Mouse (Mus musculus) CH12.LX (cell line): Measurements from ENCODE around the gene Smim20. TPM values are rescaled to one million over a fixed set of nuclear protein-coding genes. Genes with fewer than 3 reads are reported as not detected.
A peak's percentile ranks its signal among the peaks of the same experiment; 100 is the strongest.

Experiments
- DNase-seq: peaks from one replicate; pipeline ENCODE4 v3.0.0-alpha.2; 2013; ENCODE audit errors: extremely low read depth
- H3K27ac ChIP-seq: 2 replicates; pipeline ENCODE4 v1.5.1; 2012; ENCODE audit warnings: low read depth, mild to moderate bottlenecking, control low read depth, moderate library complexity; ENCODE audit not compliant: insufficient read depth
- H3K27me3 ChIP-seq: replicated peaks from 2 replicates; pipeline ENCODE3; 2012; ENCODE audit warnings: inconsistent platforms
- H3K36me3 ChIP-seq, 2 experiments: replicated peaks in 1 of 2; 2 replicates each; pipeline versions ENCODE3 to v1.6.1; 2012; ENCODE audit warnings: inconsistent platforms in 1 of 2, low read length in 1 of 2, mild to moderate bottlenecking in 1 of 2, mixed read lengths in 1 of 2, moderate library complexity in 1 of 2; ENCODE audit not compliant: control insufficient read depth in 1 of 2, insufficient read depth in 1 of 2
- H3K4me1 ChIP-seq, 2 experiments: 2 replicates each; pipeline ENCODE4 v1.6.1; 2012; ENCODE audit warnings: inconsistent platforms in 1 of 2, moderate library complexity in 1 of 2; ENCODE audit not compliant: insufficient read depth in 2 of 2, control insufficient read depth in 1 of 2
- H3K4me2 ChIP-seq: 2 replicates; pipeline ENCODE4 v1.6.1; 2012; ENCODE audit warnings: low read depth, mild to moderate bottlenecking, control low read depth; ENCODE audit not compliant: poor library complexity, insufficient read depth, severe bottlenecking
- H3K4me3 ChIP-seq, 3 experiments: fragments of 150-350 bp in 1 of 3; sonication (generic) in 1 of 3; replicated peaks in 1 of 3; 2 replicates each; pipeline versions ENCODE3 to v1.5.1; 2011 to 2012; ENCODE audit warnings: low read depth in 2 of 3, low read length in 2 of 3, mild to moderate bottlenecking in 2 of 3, moderate library complexity in 2 of 3, control low read depth in 1 of 3, improper control_type of control experiment in 1 of 3, inconsistent platforms in 1 of 3, mixed read lengths in 1 of 3; ENCODE audit not compliant: poor library complexity in 1 of 3
- H3K79me2 ChIP-seq: replicated peaks from 2 replicates; pipeline ENCODE4 v1.6.1; 2012; ENCODE audit warnings: mild to moderate bottlenecking, moderate library complexity; ENCODE audit not compliant: control insufficient read depth, poor library complexity, insufficient read depth, severe bottlenecking; ENCODE audit errors: extremely low read depth
- H3K9ac ChIP-seq: 2 replicates; pipeline ENCODE4 v1.6.1; 2012; ENCODE audit warnings: low read depth, mild to moderate bottlenecking, control low read depth, moderate library complexity; ENCODE audit not compliant: insufficient read depth
- H3K9me3 ChIP-seq: replicated peaks from 2 replicates; pipeline ENCODE3; 2012; ENCODE audit warnings: low read length, inconsistent platforms, mixed read lengths
- BHLHE40 ChIP-seq: IDR thresholded peaks from 2 replicates; pipeline ENCODE4 v1.6.1; 2011; ENCODE audit warnings: mild to moderate bottlenecking, low read depth, low read length, improper control_type of control experiment
- CHD1 ChIP-seq: IDR thresholded peaks from 2 replicates; pipeline ENCODE4 v1.6.1; 2012; ENCODE audit warnings: low read depth, low read length, improper control_type of control experiment, inconsistent platforms
- CHD2 ChIP-seq: IDR thresholded peaks from 2 replicates; pipeline ENCODE4 v1.6.1; 2011; ENCODE audit warnings: low read length, improper control_type of control experiment
- ELF1 ChIP-seq: IDR thresholded peaks from 2 replicates; pipeline ENCODE4 v1.6.1; 2014; ENCODE audit warnings: low read depth, mild to moderate bottlenecking, inconsistent platforms, low read length, improper control_type of control experiment
- EP300 ChIP-seq: IDR thresholded peaks from 2 replicates; pipeline ENCODE4 v1.6.1; 2011; ENCODE audit warnings: low read length, improper control_type of control experiment
- GABPA ChIP-seq: IDR thresholded peaks from 2 replicates; pipeline ENCODE4 v1.6.1; 2012; ENCODE audit warnings: low read depth, low read length, improper control_type of control experiment, inconsistent platforms; ENCODE audit not compliant: insufficient replicate concordance
- IRF4 ChIP-seq: IDR thresholded peaks from 2 replicates; pipeline ENCODE4 v1.6.1; 2014; ENCODE audit warnings: low read depth, mild to moderate bottlenecking, inconsistent platforms, low read length, improper control_type of control experiment
- MAX ChIP-seq: IDR thresholded peaks from 2 replicates; pipeline ENCODE4 v1.6.1; 2011; ENCODE audit warnings: low read length, improper control_type of control experiment
- MYC ChIP-seq: IDR thresholded peaks from 2 replicates; pipeline ENCODE4 v1.6.1; 2011; ENCODE audit warnings: low read depth, mild to moderate bottlenecking, improper control_type of control experiment, low read length
- RCOR1 ChIP-seq: conservative IDR thresholded peaks from 2 replicates; pipeline ENCODE4 v1.6.1; 2012; ENCODE audit warnings: low read depth, mild to moderate bottlenecking, inconsistent platforms, low read length, improper control_type of control experiment
- TCF12 ChIP-seq: IDR thresholded peaks from 2 replicates; pipeline ENCODE4 v1.6.1; 2014; ENCODE audit warnings: low read depth, mild to moderate bottlenecking, inconsistent platforms, low read length, improper control_type of control experiment
- USF2 ChIP-seq: conservative IDR thresholded peaks from 2 replicates; pipeline ENCODE4 v1.6.1; 2011; ENCODE audit warnings: low read depth, low read length, improper control_type of control experiment
- dilution Hi-C: fragments of 300-500 bp; cut with MboI; formaldehyde crosslinking; loops from 2 replicates; pipeline ENCODE4 v1.14.3; 2020; ENCODE audit warnings: low sequenced_read_pairs; ENCODE audit not compliant: extremely low pct_unique_long_range_greater_than_20kb, extremely low pct_ligation_motif_present
- in situ Hi-C: fragments of 300-500 bp; cut with MboI; formaldehyde crosslinking; loops from 3 replicates; pipeline ENCODE4 v1.14.3; 2019; ENCODE audit warnings: low sequenced_read_pairs, low pct_ligation_motif_present, low pct_unique_long_range_greater_than_20kb, mixed read lengths
- polyA plus RNA-seq: library from polyadenylated mRNA; unstranded; fragments of >175 nt; gene quantifications from 2 replicates; pipeline ENCODE4 v1.2.1, GENCODE M21; 2012; ENCODE audit warnings: low read depth; ENCODE audit not compliant: insufficient read length
- total RNA-seq, 2 experiments: library from RNA; depleted of rRNA; stranded (reverse); fragments of 300-350 nt in 1 of 2; fragments of >200 nt in 1 of 2; gene quantifications; 2 replicates each; pipeline ENCODE4 v1.2.3; 2012 to 2014

The Smim20 gene
- total and polyA plus RNA-seq, 3 experiments = 52.1 to 93.5 (median 54.3) TPM

DNA sequence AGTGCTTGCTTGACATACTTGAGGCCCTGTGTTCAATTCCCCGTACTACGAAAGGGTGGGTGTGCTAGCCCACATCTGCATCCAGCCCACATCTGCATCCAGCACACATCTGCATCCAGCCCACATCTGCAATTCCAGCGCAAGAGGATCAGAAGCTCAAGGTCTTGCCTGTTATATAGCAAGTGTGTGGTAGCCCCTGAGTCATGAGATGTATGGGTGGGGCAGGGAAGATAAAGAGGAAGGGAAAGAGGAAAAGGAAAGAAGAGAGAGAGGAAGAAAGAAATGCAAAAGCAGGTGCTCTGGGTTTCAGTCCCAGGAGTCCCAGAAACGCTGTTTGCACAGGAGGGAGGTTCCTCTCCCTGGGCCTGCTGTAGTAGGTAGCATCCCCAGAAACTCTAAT lies 15.6 kb downstream of the Smim20 start:
- no peaks in the 10 kb centered on the region for H3K79me2 ChIP-seq
- H3K9ac ChIP-seq = no peak overlapping the region
- TF ChIP-seq EP300 (peak; percentile 52; the same call in 1 of the 2 replicates), IRF4 (peak; percentile 47; the same call in 1 of the 2 replicates), BHLHE40 (no peak)
- in situ Hi-C loops = no loop called here
- dilution Hi-C loops = no loop called here
- H3K27ac ChIP-seq = no peak overlapping the region
- peaks cover 18 to 31% of the 10 kb centered on the region in 2 experiments for H3K36me3 ChIP-seq
- peak; percentile 44 for DNase-seq
- peaks cover 2% of the 10 kb centered on the region for H3K9me3 ChIP-seq
- H3K4me3 ChIP-seq = no peak overlapping the region
- peaks cover 17 to 44% of the 10 kb centered on the region in 2 experiments for H3K4me1 ChIP-seq
- no peaks in the 10 kb centered on the region for H3K27me3 ChIP-seq
- no peak overlapping the region for H3K4me2 ChIP-seq

DNA sequence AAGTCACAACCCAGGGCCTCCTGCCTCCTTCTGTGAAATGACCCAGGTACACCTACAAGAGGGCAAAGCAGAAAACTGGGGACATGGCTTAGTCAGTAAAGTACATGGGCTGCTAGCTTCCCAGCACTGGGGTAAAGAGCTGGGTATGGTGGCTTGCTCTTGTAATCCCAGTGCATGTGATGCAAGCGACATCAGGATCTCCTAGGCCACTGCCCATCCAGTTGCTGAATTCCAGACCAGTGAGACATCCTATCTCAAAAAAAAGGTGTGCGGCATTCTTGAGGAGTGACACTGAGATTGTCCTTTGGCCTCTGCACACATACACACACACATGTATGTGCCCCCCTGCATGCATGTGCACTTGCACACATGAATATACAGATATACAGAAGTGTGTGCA lies 19.5 kb downstream of the Smim20 start:
- Histone ChIP-seq H3K79me2 (no peaks in the 10 kb centered on the region), H3K36me3 (no peaks in the 10 kb centered on the region), H3K27me3 (no peaks in the 10 kb centered on the region), H3K27ac (no peak overlapping the region), H3K9ac (no peak overlapping the region), H3K4me3 (no peak overlapping the region), H3K9me3 (peaks cover 2% of the 10 kb centered on the region), H3K4me2 (no peak overlapping the region), H3K4me1 (peaks cover 12 to 27% of the 10 kb centered on the region in 2 experiments)
- dilution Hi-C loops (no loop called here), in situ Hi-C loops (no loop called here)
- no peak for DNase-seq
- TF ChIP-seq RCOR1 (no peak), MYC (no peak), MAX (no peak), TCF12 (no peak), CHD2 (no peak), USF2 (no peak), CHD1 (no peak), ELF1 (no peak)

GRCm38 (mm10) chr5:53289438-53289837 lies 22.6 kb downstream of the Smim20 start:
- peaks cover 2% of the 10 kb centered on the region for H3K9me3 ChIP-seq
- no peak for TF ChIP-seq GABPA
- peak overlapping the region; percentile 12; the same call in 1 of the 2 replicates for H3K4me2 ChIP-seq
- no peak overlapping the region for H3K9ac ChIP-seq
- H3K79me2 ChIP-seq = no peaks in the 10 kb centered on the region
- no peak overlapping the region for H3K4me3 ChIP-seq
- H3K27ac ChIP-seq = no peak overlapping the region
- H3K4me1 ChIP-seq = peaks cover 2 to 10% of the 10 kb centered on the region in 2 experiments; a peak in 1 of 4 replicates
- dilution Hi-C loops (no loop called here), in situ Hi-C loops (no loop called here)
- DNase-seq = no peak
- H3K36me3 ChIP-seq = no peaks in the 10 kb centered on the region
- no peaks in the 10 kb centered on the region for H3K27me3 ChIP-seq
